Mouse (Mus musculus) left cerebral cortex, adult 8-10 months (tissue): ENCODE data around the gene Raver2. TPM values are rescaled to one million over a fixed set of nuclear protein-coding genes. Genes with fewer than 3 reads are reported as not detected.
A peak's percentile ranks its signal among the peaks of the same experiment; 100 is the strongest.

Experiments used
- DNase-seq, 2 experiments: peaks; one replicate each; pipeline ENCODE4 v3.0.0; 2022; ENCODE audit warnings: low spot score in 2 of 2
- total RNA-seq, 4 experiments: library from RNA; stranded (reverse); gene quantifications; 2 replicates each; pipeline ENCODE4 v1.2.4; 2022

The Raver2 gene
- total RNA-seq, 4 experiments from 2014 or later = 12.5 to 16.2 (median 15.2) TPM

GRCm38 (mm10) chr4:101172738-101173137, 104.0 kb downstream of the Raver2 start:
- no peak for DNase-seq

GRCm38 (mm10) chr4:101174916-101175625, 106.3 kb downstream of the Raver2 start:
- no peak for DNase-seq

- no peak for DNase-seq
These were observed 107.3 kb downstream of the Raver2 start for GRCm38 (mm10) chr4:101176123-101176522.

- no peak for DNase-seq
These were observed 109.0 kb downstream of the Raver2 start for GRCm38 (mm10) chr4:101177796-101178195.

- DNase-seq = no peak
These were observed 110.3 kb downstream of the Raver2 start for GRCm38 (mm10) chr4:101179076-101179475.

GRCm38 (mm10) chr4:101179836-101180235, 111.1 kb downstream of the Raver2 start:
- no peak for DNase-seq

- no peak for DNase-seq
These were observed 111.9 kb downstream of the Raver2 start for GRCm38 (mm10) chr4:101180681-101181080.

GRCm38 (mm10) chr4:101182603-101183011, 113.8 kb downstream of the Raver2 start:
- DNase-seq = no peak

- no peak for DNase-seq
These were observed 116.4 kb downstream of the Raver2 start for GRCm38 (mm10) chr4:101185216-101185615.

- DNase-seq = no peak
These were observed 117.8 kb downstream of the Raver2 start for GRCm38 (mm10) chr4:101186591-101186990.

GRCm38 (mm10) chr4:101187381-101187780, 118.6 kb downstream of the Raver2 start:
- DNase-seq = no peak

- DNase-seq = no peak
These were observed 123.6 kb downstream of the Raver2 start for GRCm38 (mm10) chr4:101192241-101192976.

- DNase-seq = no peak
These were observed 125.4 kb downstream of the Raver2 start for GRCm38 (mm10) chr4:101194170-101194569.

- DNase-seq = no peak
These were observed 127.6 kb downstream of the Raver2 start for GRCm38 (mm10) chr4:101196407-101196806.

GRCm38 (mm10) chr4:101197421-101198170, 128.8 kb downstream of the Raver2 start:
- no peak for DNase-seq

GRCm38 (mm10) chr4:101198333-101198732, 129.6 kb downstream of the Raver2 start:
- peak in 1 of 2 experiments; percentile 37 for DNase-seq

GRCm38 (mm10) chr4:101199433-101200081, 130.8 kb downstream of the Raver2 start:
- DNase-seq = no peak
